Mouse (Mus musculus) liver, postnatal 0 days (tissue): Measurements from ENCODE around the gene Vdac1.

ENCODE experiments used
- CTCF ChIP-seq: sonication (generic); IDR thresholded peaks from 2 replicates; pipeline ENCODE4 v1.5.1; 2016; ENCODE audit warnings: antibody characterized with exemption, low read depth
- EP300 ChIP-seq: IDR thresholded peaks from 2 replicates; pipeline ENCODE4 v1.6.1; 2016; ENCODE audit warnings: antibody characterized with exemption, low read depth, mild to moderate bottlenecking

- peak; percentile 56 for TF ChIP-seq CTCF
- TF ChIP-seq EP300: no peak
Measured at GRCm38 (mm10) chr11:52384667-52385066, 24.0 kb downstream of the Vdac1 start.
